Mouse (Mus musculus): ENCODE data around the gene Slc9a3.
A peak's percentile ranks its signal among the peaks of the same experiment; 100 is the strongest.

DNA sequence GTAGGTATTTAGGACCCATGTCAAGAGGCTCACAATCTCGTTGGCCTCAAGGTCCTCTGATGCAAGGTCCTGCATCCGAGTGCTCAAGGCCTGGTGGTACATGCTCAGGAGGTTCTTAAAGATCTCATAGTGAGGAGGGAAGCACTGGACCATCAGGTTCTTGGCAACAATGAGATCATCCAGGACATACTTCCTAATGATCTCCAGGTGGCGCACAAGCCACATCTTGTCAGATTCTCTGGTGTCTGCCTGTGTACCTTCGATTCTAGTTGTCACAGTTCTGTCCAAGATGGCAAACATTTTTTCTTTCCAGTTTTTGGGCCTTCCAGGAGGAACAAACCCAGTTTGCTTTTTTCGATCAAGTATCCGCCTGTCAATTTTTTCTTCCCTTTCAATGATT, 71.4 kb downstream of the Slc9a3 start:
- TF ChIP-seq CTCF (IDR thresholded peaks at IDR 0.05) (peak; percentile 62), EP300 (IDR thresholded peaks at IDR 0.05) (no peak)
